In the genomic region with DNA sequence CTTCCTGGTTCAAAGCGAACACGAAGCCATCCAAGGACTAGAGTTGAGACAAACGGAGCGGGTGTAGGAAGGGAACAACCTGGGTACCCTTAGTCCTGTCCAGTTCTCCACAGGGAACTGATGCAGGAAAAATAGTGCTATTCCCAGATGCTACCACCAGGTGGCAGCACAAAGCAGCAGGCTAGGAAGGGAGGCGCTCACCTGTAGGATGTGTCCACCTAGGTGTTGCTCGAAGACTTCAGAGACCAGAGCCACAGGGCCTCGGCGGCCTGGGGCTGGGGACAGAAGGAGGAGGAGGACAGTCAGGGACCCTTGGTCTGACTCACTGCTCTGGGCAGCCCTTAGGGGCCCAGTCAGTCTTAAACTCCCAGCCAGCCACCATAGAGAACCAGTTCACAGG, we compare ENCODE assay signal across 8 mouse cellular contexts. TPM values are rescaled to one million over a fixed set of nuclear protein-coding genes. Genes with fewer than 3 reads are reported as not detected.
DNase-seq lines count a peak whose midpoint lies in the region; ATAC-seq lines count a peak whose summit lies in the region.

No protein-coding gene starts in this region.

- DNase-seq in heart, adult 11 months = peak; percentile 94
- DNase-seq in cerebellum, adult 11-12 months = peak; percentile 71
- DNase-seq in forelimb bud, embryonic 11.5 days (ENCODE audit: low read depth, low spot score) = peak; percentile 75
- peak; percentile 87 for DNase-seq in induced T-regulatory cell, adult 2 months (ENCODE audit: low read depth)
- DNase-seq in left cerebral cortex, postnatal 4 days = peak; percentile 68
- peak; percentile 83 for DNase-seq in midbrain, embryonic 14.5 days
- DNase-seq in spleen, postnatal 36 days (ENCODE audit: low spot score in 2 of 2) = peak; percentile 29 to 55

- H3K9me3 ChIP-seq in heart, embryonic 12.5 days (replicated peaks) = 0 out of 2 replicates have a peak, but pooled peaks cover 2% of the 10 kb centered on the region
- no peaks in the 10 kb centered on the region for H3K9me3 ChIP-seq in midbrain, embryonic 14.5 days (ENCODE audit: control insufficient read depth, low read length)

- intact Hi-C loops in left cerebral cortex, postnatal 4 days (cut with DNase I) = no loop called here

- no peaks in the 10 kb centered on the region for H3K4me1 ChIP-seq in heart, embryonic 12.5 days (replicated peaks)
- no peaks in the 10 kb centered on the region for H3K4me1 ChIP-seq in midbrain, embryonic 14.5 days (ENCODE audit: control insufficient read depth, insufficient read depth, low read length)

- 8% methylated on average over 8 of the region's 8 CpGs for WGBS in heart, embryonic 12.5 days
- WGBS in midbrain, embryonic 14.5 days = 17% methylated on average over 8 of the region's 8 CpGs

- H3K4me3 ChIP-seq in heart, embryonic 12.5 days = no peak overlapping the region
- H3K4me3 ChIP-seq in midbrain, embryonic 14.5 days (replicated peaks; ENCODE audit: low read depth, low read length) = no peak overlapping the region

- H3K27ac ChIP-seq in heart, embryonic 12.5 days (ENCODE audit: poor library complexity, severe bottlenecking) = no peak overlapping the region
- H3K27ac ChIP-seq in midbrain, embryonic 14.5 days (replicated peaks; ENCODE audit: low read depth, low read length) = no peak overlapping the region

- H3K9ac ChIP-seq in heart, embryonic 12.5 days = no peak overlapping the region
- H3K9ac ChIP-seq in midbrain, embryonic 14.5 days (replicated peaks; ENCODE audit: low read length) = no peak overlapping the region

- ATAC-seq in heart, embryonic 12.5 days (ENCODE audit: insufficient number of reproducible peaks, low FRiP score) = no peak
- ATAC-seq in midbrain, embryonic 14.5 days (ENCODE audit: low FRiP score, low TSS enrichment) = no peak

- no peak overlapping the region for H3K4me2 ChIP-seq in heart, embryonic 12.5 days
- no peak overlapping the region for H3K4me2 ChIP-seq in midbrain, embryonic 14.5 days (ENCODE audit: low read length)

- H3K27me3 ChIP-seq in heart, embryonic 12.5 days (replicated peaks) = peaks cover 52% of the 10 kb centered on the region
- no peaks in the 10 kb centered on the region for H3K27me3 ChIP-seq in midbrain, embryonic 14.5 days (ENCODE audit: control insufficient read depth, insufficient read depth, low read length)

- no peaks in the 10 kb centered on the region for H3K36me3 ChIP-seq in heart, embryonic 12.5 days
- H3K36me3 ChIP-seq in midbrain, embryonic 14.5 days (ENCODE audit: control insufficient read depth, insufficient read depth, low read length) = no peaks in the 10 kb centered on the region

RNA-seq across cellular contexts. Expression of a gene that starts 12.4 kb away (rescaled TPM):
- polyA plus RNA-seq in heart, embryonic 12.5 days (2016; fragmentation: Nextera tagmentation; extraction: Ambion mirVana) = 0.22 and 0.31 TPM in 2 replicates
- 10 to 100 TPM; 22.8 to 24.6 TPM for total RNA-seq in left cerebral cortex, postnatal 4 days (2021)
- polyA plus RNA-seq in midbrain, embryonic 14.5 days (2014; fragmentation: Nextera tagmentation; extraction: Ambion mirVana) = 3.7 and 4.4 TPM in 2 replicates

RNA-seq across cellular contexts. Expression of a gene that starts 12.6 kb away (rescaled TPM):
- 79.0 and 83.6 TPM in 2 replicates for polyA plus RNA-seq in heart, embryonic 12.5 days (2016; fragmentation: Nextera tagmentation; extraction: Ambion mirVana)
- 10 to 100 TPM; 61.8 to 66.8 TPM for total RNA-seq in left cerebral cortex, postnatal 4 days (2021)
- 59.6 and 84.1 TPM in 2 replicates for polyA plus RNA-seq in midbrain, embryonic 14.5 days (2014; fragmentation: Nextera tagmentation; extraction: Ambion mirVana)

Comparison
In these comparisons a context has a peak if more than half of its experiments do, and no peak if none do; other contexts are left out.
1. DNase-seq: peak in every context shown above with its lines; median percentile 94 in heart, adult 11 months; 87 in induced T-regulatory cell, adult 2 months; 83 in midbrain, embryonic 14.5 days; 75 in forelimb bud, embryonic 11.5 days; 71 in cerebellum, adult 11-12 months; 68 in left cerebral cortex, postnatal 4 days; 42 in spleen, postnatal 36 days.